Mouse (Mus musculus): ENCODE measurements at regions not wholly inside any gene's neighbourhood (a gene's known extent, or its start where the extent isn't known, plus 50 kb on each side); places are given as distances from the start of the nearest gene placed in this dataset.
A peak's percentile ranks its signal among the peaks of the same experiment; 100 is the strongest.

- intact Hi-C loops (cut with DNase I), result no loop called here
- DNase-seq, result peak in 1 of 2 experiments; percentile 4
These were observed 128.1 kb upstream of the Fam19a5 start for GRCm38 (mm10) chr15:87415996-87416395.

DNA sequence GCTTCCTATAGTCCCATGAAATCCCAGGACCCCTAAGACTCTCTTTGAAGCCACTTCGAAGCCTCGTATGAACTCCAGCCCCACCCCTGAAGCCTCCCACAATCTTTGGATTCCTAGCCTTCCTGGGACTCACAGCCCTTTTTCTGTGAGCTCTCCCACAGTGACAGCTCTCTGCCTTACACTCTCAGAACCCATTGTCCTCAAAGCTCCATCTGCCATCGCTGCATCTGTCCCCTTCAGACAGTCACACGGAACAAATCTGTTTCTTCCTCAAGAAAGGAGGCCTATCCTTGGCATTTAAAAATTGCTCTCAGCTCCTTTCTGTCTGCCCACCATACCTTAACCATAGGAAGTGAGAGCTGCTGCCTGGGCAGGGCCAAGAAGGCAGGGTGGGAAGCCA, 122.4 kb upstream of the Fam19a5 start:
- intact Hi-C loops (cut with DNase I), result no loop called here
- no peak for DNase-seq

- intact Hi-C loops (cut with DNase I), result no loop called here
- no peak for DNase-seq
These were observed 110.8 kb upstream of the Fam19a5 start for GRCm38 (mm10) chr15:87433306-87433705.

- intact Hi-C loops (cut with DNase I), result no loop called here
- no peak for DNase-seq
These were observed 110.2 kb upstream of the Fam19a5 start for GRCm38 (mm10) chr15:87433901-87434300.

- DNase-seq, result no peak
- intact Hi-C loops (cut with DNase I), result no loop called here
These were observed 108.5 kb upstream of the Fam19a5 start for GRCm38 (mm10) chr15:87435566-87435965.

DNA sequence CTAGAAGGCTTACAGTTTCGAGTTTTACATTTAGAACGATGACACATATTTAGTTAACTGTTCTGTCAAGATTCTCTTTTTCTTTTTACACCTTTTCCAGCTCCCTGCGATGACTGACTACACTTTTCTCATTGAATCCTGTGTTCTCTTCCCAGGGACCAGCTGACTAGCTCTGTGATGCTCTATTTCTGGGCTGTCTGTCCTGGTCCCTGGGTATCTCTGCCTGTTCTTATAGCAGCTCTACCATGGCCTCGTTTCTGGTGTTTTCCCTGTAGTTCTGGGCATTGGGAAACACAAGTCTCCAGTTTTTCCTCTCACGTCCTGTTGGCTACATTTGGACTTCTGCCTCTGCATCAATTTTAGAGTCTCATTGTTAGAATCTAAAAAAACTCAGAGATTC, 106.5 kb upstream of the Fam19a5 start:
- no peak for DNase-seq
- intact Hi-C loops (cut with DNase I), result no loop called here

DNA sequence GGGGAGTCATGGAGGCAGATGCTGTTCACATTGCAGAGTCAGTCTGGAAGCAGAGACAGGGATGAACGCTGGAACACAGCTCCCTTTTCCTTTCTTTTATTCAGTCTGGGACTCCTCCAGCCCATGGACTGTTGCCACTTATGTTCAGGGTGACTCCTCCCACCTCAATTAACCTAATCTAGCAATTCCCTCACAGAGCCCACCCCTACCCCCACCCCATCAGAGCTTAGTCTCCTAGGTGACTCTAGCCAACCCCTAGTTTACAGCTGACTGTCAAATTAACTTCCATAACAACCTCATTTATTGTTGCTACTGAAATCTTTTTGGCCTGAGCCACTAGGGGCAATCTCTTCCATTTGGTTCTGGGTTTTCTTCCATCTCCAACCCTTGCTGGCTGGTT, 85.2 kb upstream of the Fam19a5 start:
- no peak for DNase-seq
- intact Hi-C loops (cut with DNase I), result no loop called here

- DNase-seq, result no peak
- intact Hi-C loops (cut with DNase I), result no loop called here
These were observed 67.9 kb upstream of the Fam19a5 start for GRCm38 (mm10) chr15:87476247-87476646.

GRCm38 (mm10) chr15:87476862-87477490, 67.1 kb upstream of the Fam19a5 start:
- intact Hi-C loops (cut with DNase I), result no loop called here
- no peak for DNase-seq

- no peak for DNase-seq
- intact Hi-C loops (cut with DNase I), result no loop called here
These were observed 63.3 kb upstream of the Fam19a5 start for GRCm38 (mm10) chr15:87480758-87481157.

Small RNA genes lying in the stretch of these regions (microRNA-seq; reads per million reads assigned to microRNA genes)
- gene Gm23416 (ENCODE audit: borderline number of aligned reads in 2 of 2), result 0 reads per million in 2 experiments

Measured in heart, postnatal 36 days (tissue).